ENCODE assay signal across 19 mouse cellular contexts in the genomic region with DNA sequence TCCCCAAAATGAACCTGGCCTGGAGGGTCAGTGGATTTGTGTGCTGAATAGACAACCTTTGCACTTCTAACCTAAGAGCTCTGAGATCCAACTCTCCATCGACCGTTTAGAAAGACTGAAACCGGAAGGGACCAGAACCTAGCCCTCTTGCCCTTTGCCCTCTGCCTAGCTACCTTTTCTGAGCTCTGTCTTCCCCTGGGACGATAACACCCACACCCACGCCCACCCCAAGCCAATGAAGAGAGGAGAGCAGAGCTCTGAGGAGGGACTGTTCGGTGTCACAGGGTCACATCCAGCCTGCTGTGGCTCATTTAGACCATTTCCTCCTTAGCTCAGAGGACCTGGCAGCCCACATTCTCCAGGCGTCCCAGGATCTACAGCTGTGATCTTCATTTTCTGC.
DNase-seq lines count a peak whose midpoint lies in the region; ATAC-seq lines count a peak whose summit lies in the region.
"Had no signal": no experiment of that assay in that cellular context is flagged by ENCODE, and none has a peak within 500 bp of the region (broad histone marks: within the 10 kb centered on the region; RNA-seq: fewer than 3 reads in every experiment).

No protein-coding gene starts in this region.

- 0 out of 2 replicates have a peak, but pooled peaks have one; percentile 41 for ATAC-seq in kidney, embryonic 16.5 days (ENCODE audit: low FRiP score, low TSS enrichment)
- peak; percentile 45 for ATAC-seq in liver, embryonic 15.5 days (ENCODE audit: insufficient read depth)
- no peak for ATAC-seq in monocyte, adult 5-6 weeks (replicated peaks; ENCODE audit: insufficient number of reproducible peaks, low FRiP score, low TSS enrichment, poor library complexity, severe bottlenecking)
- ATAC-seq: hindbrain, embryonic 16.5 days had no signal

- H3K4me3 ChIP-seq in brown adipose tissue, adult 24 weeks (ENCODE audit: insufficient read depth, low read depth, low read length), result no peak overlapping the region
- H3K4me3 ChIP-seq in kidney, embryonic 16.5 days (ENCODE audit: low read length), result no peak overlapping the region
- H3K4me3 ChIP-seq in liver, embryonic 15.5 days (replicated peaks), result no peak overlapping the region
- H3K4me3 ChIP-seq: embryonic facial prominence, embryonic 13.5 days; heart, adult 2 months; limb, embryonic 10.5 days had no signal

- no peaks in the 10 kb centered on the region for H3K36me3 ChIP-seq in kidney, embryonic 16.5 days (ENCODE audit: insufficient read depth, low read length)
- no peaks in the 10 kb centered on the region for H3K36me3 ChIP-seq in liver, embryonic 15.5 days (replicated peaks)
- H3K36me3 ChIP-seq: embryonic facial prominence, embryonic 13.5 days; limb, embryonic 10.5 days had no signal

- peaks cover 11% of the 10 kb centered on the region; the same call in 1 of the 2 replicates for H3K4me1 ChIP-seq in brown adipose tissue, adult 24 weeks (ENCODE audit: control insufficient read depth, insufficient read depth, insufficient read length, low read length)
- no peaks in the 10 kb centered on the region for H3K4me1 ChIP-seq in kidney, embryonic 16.5 days (ENCODE audit: insufficient read depth, low read length)
- H3K4me1 ChIP-seq in liver, embryonic 15.5 days (replicated peaks), result peaks cover 6% of the 10 kb centered on the region; the same call in 1 of the 2 replicates
- H3K4me1 ChIP-seq: embryonic facial prominence, embryonic 13.5 days had no signal

- no peaks in the 10 kb centered on the region for H3K27me3 ChIP-seq in kidney, embryonic 16.5 days (ENCODE audit: insufficient read depth, low read length)
- peaks cover 4% of the 10 kb centered on the region; the same call in 1 of the 2 replicates for H3K27me3 ChIP-seq in liver, embryonic 15.5 days
- H3K27me3 ChIP-seq: CH12.LX; embryonic facial prominence, embryonic 13.5 days had no signal

- intact Hi-C loops in heart, postnatal 10 days (cut with DNase I), result no loop called here

- H3K9ac ChIP-seq in kidney, embryonic 16.5 days (replicated peaks; ENCODE audit: low read length), result no peak overlapping the region
- no peak overlapping the region for H3K9ac ChIP-seq in liver, embryonic 15.5 days
- H3K9ac ChIP-seq: embryonic facial prominence, embryonic 13.5 days; lung, embryonic 14.5 days had no signal

- DNase-seq in heart, adult 8-10 months (ENCODE audit: low spot score), result peak; percentile 15
- DNase-seq in heart, postnatal 10 days, result no peak
- no peak for DNase-seq in right cerebral cortex, adult 18-20 months
- DNase-seq: cerebellum, adult 9-11 months; gastrocnemius, postnatal 10 days; heart, postnatal 14 days; lung, embryonic 14.5 days; midbrain, embryonic 14.5 days; thymus, postnatal 14 days had no signal

- H3K27ac ChIP-seq in brown adipose tissue, adult 24 weeks (replicated peaks; ENCODE audit: low read depth, low read length), result peak overlapping the region; percentile 5; the same call in 1 of the 2 replicates
- H3K27ac ChIP-seq in kidney, embryonic 16.5 days (ENCODE audit: low read length), result no peak overlapping the region
- H3K27ac ChIP-seq in liver, embryonic 15.5 days (replicated peaks), result 0 out of 2 replicates have a peak overlapping the region, but pooled peaks have one; percentile 19
- H3K27ac ChIP-seq: embryonic facial prominence, embryonic 13.5 days; heart, adult 2 months; limb, embryonic 10.5 days; macrophage had no signal

- WGBS in kidney, embryonic 16.5 days, result 50% methylated on average over 7 of the region's 7 CpGs
- WGBS in liver, embryonic 15.5 days (ENCODE audit: insufficient replicate concordance), result 49% methylated on average over 7 of the region's 7 CpGs

- H3K9me3 ChIP-seq in kidney, embryonic 16.5 days (ENCODE audit: low read length), result no peaks in the 10 kb centered on the region
- no peaks in the 10 kb centered on the region for H3K9me3 ChIP-seq in liver, embryonic 15.5 days (replicated peaks)
- H3K9me3 ChIP-seq: embryonic facial prominence, embryonic 13.5 days; limb, embryonic 10.5 days had no signal

- H3K4me2 ChIP-seq in kidney, embryonic 16.5 days (replicated peaks; ENCODE audit: low read depth, low read length), result no peak overlapping the region
- H3K4me2 ChIP-seq in liver, embryonic 15.5 days, result no peak overlapping the region
- H3K4me2 ChIP-seq: embryonic facial prominence, embryonic 13.5 days; lung, embryonic 14.5 days had no signal
